Mouse (Mus musculus): ENCODE measurements at regions not wholly inside any gene's neighbourhood (a gene's known extent, or its start where the extent isn't known, plus 50 kb on each side); places are given as distances from the start of the nearest gene placed in this dataset.

GRCm38 (mm10) chr8:73930344-73930743 lies 577.0 kb upstream of the Large1 start:
- DNase-seq: peak; percentile 15 to 24

DNA sequence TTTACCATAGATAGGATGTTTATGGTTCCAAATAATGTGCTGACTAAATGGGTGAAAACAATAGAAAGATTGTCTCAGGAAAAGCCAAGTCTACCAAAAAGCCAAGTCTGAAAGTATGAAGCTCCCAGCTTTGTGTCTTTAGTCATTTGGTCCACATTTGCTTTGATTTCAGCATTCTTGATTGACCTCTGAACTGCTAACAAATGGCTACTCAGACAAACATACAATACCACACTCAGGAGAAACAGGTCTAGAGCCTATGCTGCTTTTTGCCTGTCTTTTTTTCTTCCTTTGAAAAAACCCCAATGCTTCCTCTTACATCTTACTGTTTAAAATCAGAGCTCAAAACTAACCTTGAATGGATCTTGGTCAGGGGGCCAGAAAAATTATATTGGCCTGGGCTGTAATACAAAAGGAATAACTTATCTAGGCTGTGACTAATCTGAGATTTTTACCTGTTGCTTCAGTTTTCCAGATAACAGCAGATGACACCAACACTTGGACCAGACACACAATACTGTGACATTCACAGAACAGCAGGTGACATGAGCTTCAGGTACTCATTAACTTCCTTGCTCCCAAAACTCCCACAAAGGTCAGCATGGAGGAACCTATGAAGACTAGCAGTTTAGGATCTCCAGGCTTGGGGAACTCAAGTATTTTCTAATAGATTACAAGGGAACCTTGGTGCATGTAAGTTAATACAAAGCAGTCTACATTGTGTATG lies 572.3 kb upstream of the Large1 start:
- DNase-seq: no peak

- no peak for DNase-seq
These were observed 569.8 kb upstream of the Large1 start for GRCm38 (mm10) chr8:73923181-73923580.

- DNase-seq: no peak
These were observed 567.8 kb upstream of the Large1 start for GRCm38 (mm10) chr8:73921158-73921557.

DNA sequence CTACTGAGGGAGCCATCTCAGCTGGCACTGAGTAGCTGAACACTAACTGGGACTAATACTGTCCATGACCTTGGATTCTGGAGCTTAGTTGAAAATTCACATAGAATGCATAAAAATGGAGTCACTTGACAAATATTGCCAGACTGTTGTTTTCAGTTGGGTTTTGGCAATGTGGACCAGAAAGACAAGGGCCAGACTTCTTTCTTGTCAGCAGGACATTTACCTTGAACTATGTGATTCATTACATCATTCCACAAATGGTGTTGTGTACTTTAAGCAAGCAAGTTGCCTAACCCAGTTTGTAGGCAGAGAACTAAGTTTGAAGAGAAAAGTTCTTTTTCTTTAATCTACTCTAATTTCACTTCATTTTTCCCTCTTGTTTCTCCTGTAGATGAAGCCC lies 567.2 kb upstream of the Large1 start:
- no peak for DNase-seq

DNA sequence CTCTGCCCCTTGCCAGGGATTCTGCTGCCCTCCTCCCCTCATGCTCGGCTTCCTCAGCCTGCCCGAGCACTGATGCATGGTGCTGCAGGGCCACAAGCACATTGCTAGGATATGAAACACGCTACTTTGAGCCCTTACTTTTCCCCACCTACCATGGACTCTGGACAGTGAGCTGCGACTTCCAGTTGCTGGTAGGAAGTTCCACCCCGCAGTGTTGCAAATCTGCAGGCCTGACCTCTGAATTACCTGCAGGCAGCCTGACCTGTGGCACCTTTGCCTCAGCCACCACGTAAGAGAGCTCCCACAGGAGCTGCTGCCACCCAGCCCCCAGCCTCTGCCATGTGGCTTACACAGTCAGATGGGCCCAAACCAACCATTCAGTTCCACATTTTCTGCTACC lies 551.7 kb upstream of the Large1 start:
- no peak for DNase-seq

- DNase-seq: no peak
These were observed 550.5 kb upstream of the Large1 start for GRCm38 (mm10) chr8:73903838-73904237.

- no peak for DNase-seq
These were observed 532.6 kb upstream of the Large1 start for GRCm38 (mm10) chr8:73885976-73886375.

DNA sequence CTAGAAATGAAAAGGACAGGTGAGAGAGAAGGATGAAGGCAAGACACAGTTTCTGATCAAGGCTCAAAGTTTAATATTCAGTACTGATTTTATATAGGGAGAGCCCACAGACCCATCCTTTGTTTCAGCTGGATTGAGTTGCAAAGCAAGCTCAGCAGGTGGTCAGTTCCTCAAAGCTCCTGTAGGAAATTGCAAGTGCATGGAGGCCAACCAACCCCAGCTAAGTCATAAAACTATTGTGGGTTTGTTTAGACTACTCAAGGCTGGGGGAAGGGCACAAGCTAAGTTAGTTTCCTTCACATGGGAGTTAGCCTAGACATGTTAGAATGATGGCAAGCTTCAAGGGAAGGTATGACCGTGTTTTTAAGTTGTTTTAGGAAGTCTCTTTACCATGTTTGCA lies 528.3 kb upstream of the Large1 start:
- DNase-seq: no peak

All from cerebellum, postnatal 14 days (tissue).